Mouse (Mus musculus) E14TG2a.4 (cell line): ENCODE measurements at regions not wholly inside any gene's neighbourhood (a gene's known extent, or its start where the extent isn't known, plus 50 kb on each side); places are given as distances from the start of the nearest gene placed in this dataset.

Experiments used
- H3K27me3 ChIP-seq: 2 replicates; pipeline ENCODE4 v1.6.1; 2014; ENCODE audit warnings: low read length, control low read depth; ENCODE audit not compliant: insufficient read depth
- H3K36me3 ChIP-seq: 2 replicates; pipeline ENCODE4 v1.6.1; 2014; ENCODE audit warnings: low read length, control low read depth; ENCODE audit not compliant: insufficient read depth
- H3K4me1 ChIP-seq: replicated peaks from 2 replicates; pipeline ENCODE4 v1.6.1; 2014; ENCODE audit warnings: low read depth, low read length, control low read depth
- H3K4me3 ChIP-seq: replicated peaks from 2 replicates; pipeline ENCODE4 v1.5.1; 2014; ENCODE audit warnings: mild to moderate bottlenecking, low read length
- H3K9me3 ChIP-seq: 2 replicates; pipeline ENCODE4 v1.6.1; 2014; ENCODE audit warnings: low read length, control low read depth
- CTCF ChIP-seq: conservative IDR thresholded peaks from 2 replicates; pipeline ENCODE4 v1.5.1; 2014; ENCODE audit warnings: low read length
- NANOG ChIP-seq: IDR thresholded peaks from 2 replicates; pipeline ENCODE4 v1.6.1; 2014; ENCODE audit warnings: borderline replicate concordance, low read length, mixed read lengths
- POU5F1 ChIP-seq: IDR thresholded peaks from 2 replicates; pipeline ENCODE4 v1.6.1; 2014; ENCODE audit warnings: low read length, borderline replicate concordance

DNA sequence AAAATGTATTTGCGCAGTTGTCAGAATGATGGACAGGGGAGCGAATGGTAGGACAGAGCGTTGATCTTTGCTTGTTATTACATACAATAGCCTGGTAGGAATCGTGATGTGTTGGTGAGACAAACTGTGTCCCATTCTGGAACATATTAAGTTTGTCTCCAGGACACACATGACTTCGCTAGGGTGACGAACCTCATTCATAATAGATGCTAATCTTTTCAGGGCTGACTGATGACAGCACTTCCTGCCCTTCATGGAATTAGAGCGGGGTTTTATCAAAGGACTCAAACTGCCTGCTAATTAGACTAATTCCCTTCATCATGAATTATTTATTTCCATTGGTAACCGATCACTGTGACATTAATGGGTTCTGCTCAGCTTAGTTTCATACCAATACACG is 122.0 kb downstream of the Cdca7 start:
- no peak overlapping the region for H3K4me3 ChIP-seq
- no peaks in the 10 kb centered on the region for H3K27me3 ChIP-seq
- no peaks in the 10 kb centered on the region for H3K36me3 ChIP-seq
- H3K9me3 ChIP-seq, result no peaks in the 10 kb centered on the region
- no peak for TF ChIP-seq NANOG
- TF ChIP-seq CTCF, result no peak
- TF ChIP-seq POU5F1, result no peak
- no peaks in the 10 kb centered on the region for H3K4me1 ChIP-seq

DNA sequence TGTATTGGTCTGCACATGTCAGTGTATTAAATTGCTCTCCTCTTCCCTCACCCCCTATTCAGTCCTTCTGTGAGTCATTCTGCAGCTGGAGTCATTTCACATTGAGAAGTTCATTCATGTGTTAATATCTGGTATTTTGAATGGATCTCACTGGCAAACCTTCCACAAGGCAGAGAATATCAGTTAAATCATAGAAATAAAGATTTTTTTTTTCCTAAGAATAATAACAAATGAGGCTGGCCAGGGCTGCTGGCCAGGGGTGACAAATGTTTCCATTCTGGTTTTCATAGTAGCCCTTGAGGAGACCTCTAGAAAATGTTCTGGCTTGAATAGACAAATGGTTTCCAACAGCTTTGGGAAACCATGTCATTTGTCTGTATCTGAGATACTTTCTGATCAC is 124.8 kb downstream of the Cdca7 start:
- TF ChIP-seq CTCF (no peak), NANOG (no peak), POU5F1 (no peak)
- no peaks in the 10 kb centered on the region for H3K36me3 ChIP-seq

GRCm38 (mm10) chr2:72602152-72602551 is 126.2 kb downstream of the Cdca7 start:
- Histone ChIP-seq H3K4me1 (no peaks in the 10 kb centered on the region), H3K4me3 (no peak overlapping the region), H3K36me3 (no peaks in the 10 kb centered on the region), H3K27me3 (no peaks in the 10 kb centered on the region), H3K9me3 (peaks cover 3% of the 10 kb centered on the region; the same call in 1 of the 2 replicates)
- TF ChIP-seq CTCF, result no peak
- no peak for TF ChIP-seq NANOG
- TF ChIP-seq POU5F1, result no peak

More for the DNA sequence above, 124.8 kb downstream of the Cdca7 start:
- no peak overlapping the region for H3K4me3 ChIP-seq
- H3K27me3 ChIP-seq, result no peaks in the 10 kb centered on the region
- H3K4me1 ChIP-seq, result no peaks in the 10 kb centered on the region
- H3K9me3 ChIP-seq, result no peaks in the 10 kb centered on the region

GRCm38 (mm10) chr2:72612221-72612620 is 136.3 kb downstream of the Cdca7 start:
- Histone ChIP-seq H3K9me3 (peaks cover 15% of the 10 kb centered on the region), H3K36me3 (no peaks in the 10 kb centered on the region), H3K27me3 (no peaks in the 10 kb centered on the region), H3K4me1 (no peaks in the 10 kb centered on the region), H3K4me3 (no peak overlapping the region)
- no peak for TF ChIP-seq NANOG

DNA sequence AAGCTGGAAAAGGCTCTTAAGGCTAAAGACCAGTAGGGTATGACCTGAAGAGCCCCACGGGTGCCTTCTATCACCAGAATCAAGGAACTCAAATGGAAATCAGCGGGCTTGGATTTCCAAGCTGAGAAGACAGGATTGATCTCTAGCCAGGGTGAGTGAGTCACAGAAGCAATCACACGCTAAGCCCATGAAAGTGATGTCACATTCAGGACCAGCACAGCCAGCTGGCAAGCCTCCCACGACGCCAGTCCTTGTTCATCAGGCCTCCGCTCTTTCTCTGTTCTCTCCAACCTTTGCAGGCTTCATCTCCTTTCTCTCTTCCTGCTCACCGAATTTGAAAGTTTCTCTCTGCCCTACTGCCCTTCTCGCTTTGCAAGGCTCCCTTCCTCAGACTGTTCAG is 138.3 kb downstream of the Cdca7 start:
- TF ChIP-seq CTCF, result no peak
- no peak for TF ChIP-seq POU5F1
- no peak for TF ChIP-seq NANOG
- Histone ChIP-seq H3K9me3 (no peaks in the 10 kb centered on the region), H3K4me1 (peaks cover 5% of the 10 kb centered on the region), H3K27me3 (no peaks in the 10 kb centered on the region), H3K4me3 (no peak overlapping the region), H3K36me3 (no peaks in the 10 kb centered on the region)

DNA sequence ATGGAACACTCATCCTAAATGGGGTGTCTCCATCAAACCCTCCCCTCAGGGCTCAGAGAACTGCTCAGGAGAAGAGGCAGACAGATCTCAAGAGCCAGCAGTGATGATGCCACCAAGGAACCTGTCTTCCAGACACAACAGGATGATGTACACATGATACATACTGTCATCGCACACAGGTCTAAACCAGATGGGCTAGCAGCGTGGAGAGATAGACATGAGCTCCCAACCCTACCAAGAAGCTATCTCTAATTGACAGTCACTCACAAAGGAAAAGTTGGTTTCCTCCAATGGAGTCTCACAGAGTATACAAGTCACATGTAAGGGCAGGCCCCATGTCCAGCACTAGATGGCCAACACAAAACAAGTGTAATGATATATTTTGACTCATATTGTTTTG is 139.9 kb downstream of the Cdca7 start:
- Histone ChIP-seq H3K9me3 (no peaks in the 10 kb centered on the region), H3K36me3 (no peaks in the 10 kb centered on the region), H3K4me1 (peaks cover 19% of the 10 kb centered on the region), H3K27me3 (no peaks in the 10 kb centered on the region), H3K4me3 (no peak overlapping the region)
- no peak for TF ChIP-seq NANOG
- no peak for TF ChIP-seq POU5F1
- no peak for TF ChIP-seq CTCF

DNA sequence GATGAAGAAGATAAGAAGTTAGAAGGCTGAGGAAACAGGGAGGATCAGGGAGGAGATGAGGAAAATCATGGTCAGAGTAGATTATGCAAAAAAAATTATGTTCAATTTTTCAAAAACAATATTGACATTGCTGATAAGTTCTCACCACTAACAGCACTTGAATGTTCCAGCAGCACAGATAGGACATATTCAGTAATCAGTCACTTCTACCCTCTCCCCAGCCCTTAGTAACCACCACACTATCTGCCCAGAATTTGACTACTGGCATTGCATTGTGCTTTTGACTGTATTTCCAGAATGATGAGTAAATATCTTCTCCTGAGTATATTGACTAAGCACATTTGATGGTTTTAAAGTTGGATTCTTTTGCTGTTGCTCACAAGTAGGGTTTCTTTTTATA is 140.5 kb downstream of the Cdca7 start:
- TF ChIP-seq CTCF, result no peak
- no peak for TF ChIP-seq NANOG
- no peak for TF ChIP-seq POU5F1
- no peaks in the 10 kb centered on the region for H3K27me3 ChIP-seq

GRCm38 (mm10) chr2:72619446-72619845 is 143.5 kb downstream of the Cdca7 start:
- no peaks in the 10 kb centered on the region for H3K9me3 ChIP-seq
- H3K4me3 ChIP-seq, result no peak overlapping the region
- TF ChIP-seq CTCF, result no peak
- H3K27me3 ChIP-seq, result no peaks in the 10 kb centered on the region
- H3K4me1 ChIP-seq, result peaks cover 19% of the 10 kb centered on the region
- H3K36me3 ChIP-seq, result no peaks in the 10 kb centered on the region

More for the DNA sequence above, 140.5 kb downstream of the Cdca7 start:
- no peaks in the 10 kb centered on the region for H3K9me3 ChIP-seq
- no peak overlapping the region for H3K4me3 ChIP-seq
- no peaks in the 10 kb centered on the region for H3K36me3 ChIP-seq
- H3K4me1 ChIP-seq, result peaks cover 19% of the 10 kb centered on the region

DNA sequence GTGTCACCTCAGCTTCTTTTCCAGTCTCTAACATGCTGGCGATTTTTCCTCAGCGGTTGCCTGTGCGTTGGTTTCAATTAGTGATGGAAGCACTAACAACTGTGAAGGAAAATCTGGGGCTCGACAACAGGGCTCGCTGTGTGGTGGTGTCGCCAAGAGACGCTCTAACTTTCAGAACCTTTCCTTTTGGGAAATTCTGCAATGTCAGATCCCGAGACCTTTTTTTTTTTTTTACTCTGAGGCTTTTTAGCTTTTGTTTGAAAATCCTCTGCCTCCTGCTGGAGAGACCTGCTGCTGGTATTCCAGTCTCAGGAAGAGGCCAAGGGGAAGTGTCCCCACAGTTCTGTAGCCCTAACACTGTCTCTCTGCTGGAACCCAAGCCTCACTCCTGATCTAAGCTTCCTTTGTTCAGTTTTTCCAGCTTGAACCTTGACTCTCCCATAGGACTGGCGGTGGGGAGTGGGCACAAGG is 144.3 kb downstream of the Cdca7 start:
- Histone ChIP-seq H3K36me3 (no peaks in the 10 kb centered on the region), H3K4me3 (no peak overlapping the region), H3K9me3 (no peaks in the 10 kb centered on the region), H3K4me1 (peaks cover 19% of the 10 kb centered on the region), H3K27me3 (no peaks in the 10 kb centered on the region)
- TF ChIP-seq CTCF, result no peak
- TF ChIP-seq NANOG, result no peak
- no peak for TF ChIP-seq POU5F1
